Mouse (Mus musculus) CH12.LX (cell line): Measurements from ENCODE around the gene Galnt17. TPM values are rescaled to one million over a fixed set of nuclear protein-coding genes. Genes with fewer than 3 reads are reported as not detected.

ENCODE experiments used
- DNase-seq: peaks from one replicate; pipeline ENCODE4 v3.0.0-alpha.2; 2013; ENCODE audit errors: extremely low read depth
- H3K27ac ChIP-seq: 2 replicates; pipeline ENCODE4 v1.5.1; 2012; ENCODE audit warnings: low read depth, mild to moderate bottlenecking, control low read depth, moderate library complexity; ENCODE audit not compliant: insufficient read depth
- H3K27me3 ChIP-seq: replicated peaks from 2 replicates; pipeline ENCODE3; 2012; ENCODE audit warnings: inconsistent platforms
- H3K36me3 ChIP-seq, 2 experiments: replicated peaks in 1 of 2; 2 replicates each; pipeline versions ENCODE3 to v1.6.1; 2012; ENCODE audit warnings: inconsistent platforms in 1 of 2, low read length in 1 of 2, mild to moderate bottlenecking in 1 of 2, mixed read lengths in 1 of 2, moderate library complexity in 1 of 2; ENCODE audit not compliant: control insufficient read depth in 1 of 2, insufficient read depth in 1 of 2
- H3K4me1 ChIP-seq, 2 experiments: 2 replicates each; pipeline ENCODE4 v1.6.1; 2012; ENCODE audit warnings: inconsistent platforms in 1 of 2, moderate library complexity in 1 of 2; ENCODE audit not compliant: insufficient read depth in 2 of 2, control insufficient read depth in 1 of 2
- H3K4me2 ChIP-seq: 2 replicates; pipeline ENCODE4 v1.6.1; 2012; ENCODE audit warnings: low read depth, mild to moderate bottlenecking, control low read depth; ENCODE audit not compliant: poor library complexity, insufficient read depth, severe bottlenecking
- H3K4me3 ChIP-seq, 3 experiments: fragments of 150-350 bp in 1 of 3; sonication (generic) in 1 of 3; replicated peaks in 1 of 3; 2 replicates each; pipeline versions ENCODE3 to v1.5.1; 2011 to 2012; ENCODE audit warnings: low read depth in 2 of 3, low read length in 2 of 3, mild to moderate bottlenecking in 2 of 3, moderate library complexity in 2 of 3, control low read depth in 1 of 3, improper control_type of control experiment in 1 of 3, inconsistent platforms in 1 of 3, mixed read lengths in 1 of 3; ENCODE audit not compliant: poor library complexity in 1 of 3
- H3K79me2 ChIP-seq: replicated peaks from 2 replicates; pipeline ENCODE4 v1.6.1; 2012; ENCODE audit warnings: mild to moderate bottlenecking, moderate library complexity; ENCODE audit not compliant: control insufficient read depth, poor library complexity, insufficient read depth, severe bottlenecking; ENCODE audit errors: extremely low read depth
- H3K9ac ChIP-seq: 2 replicates; pipeline ENCODE4 v1.6.1; 2012; ENCODE audit warnings: low read depth, mild to moderate bottlenecking, control low read depth, moderate library complexity; ENCODE audit not compliant: insufficient read depth
- H3K9me3 ChIP-seq: replicated peaks from 2 replicates; pipeline ENCODE3; 2012; ENCODE audit warnings: low read length, inconsistent platforms, mixed read lengths
- CHD1 ChIP-seq: IDR thresholded peaks from 2 replicates; pipeline ENCODE4 v1.6.1; 2012; ENCODE audit warnings: low read depth, low read length, improper control_type of control experiment, inconsistent platforms
- CHD2 ChIP-seq: IDR thresholded peaks from 2 replicates; pipeline ENCODE4 v1.6.1; 2011; ENCODE audit warnings: low read length, improper control_type of control experiment
- CTCF ChIP-seq, 2 experiments: IDR thresholded peaks in 1 of 2; conservative IDR thresholded peaks in 1 of 2; 2 replicates each; pipeline ENCODE4 v1.5.1; 2011 to 2012; ENCODE audit warnings: low read depth in 2 of 2, low read length in 2 of 2, improper control_type of control experiment in 1 of 2, inconsistent platforms in 1 of 2, mild to moderate bottlenecking in 1 of 2, moderate library complexity in 1 of 2
- E2F4 ChIP-seq: IDR thresholded peaks from 2 replicates; pipeline ENCODE4 v1.6.1; 2011; ENCODE audit warnings: low read depth, low read length, improper control_type of control experiment; ENCODE audit not compliant: insufficient replicate concordance
- ELF1 ChIP-seq: IDR thresholded peaks from 2 replicates; pipeline ENCODE4 v1.6.1; 2014; ENCODE audit warnings: low read depth, mild to moderate bottlenecking, inconsistent platforms, low read length, improper control_type of control experiment
- EP300 ChIP-seq: IDR thresholded peaks from 2 replicates; pipeline ENCODE4 v1.6.1; 2011; ENCODE audit warnings: low read length, improper control_type of control experiment
- GABPA ChIP-seq: IDR thresholded peaks from 2 replicates; pipeline ENCODE4 v1.6.1; 2012; ENCODE audit warnings: low read depth, low read length, improper control_type of control experiment, inconsistent platforms; ENCODE audit not compliant: insufficient replicate concordance
- HCFC1 ChIP-seq: IDR thresholded peaks from 2 replicates; pipeline ENCODE4 v1.6.1; 2012; ENCODE audit warnings: low read depth, mild to moderate bottlenecking, inconsistent platforms, low read length, improper control_type of control experiment
- JUND ChIP-seq: conservative IDR thresholded peaks from 2 replicates; pipeline ENCODE4 v1.6.1; 2011; ENCODE audit warnings: low read depth, low read length, improper control_type of control experiment
- MAZ ChIP-seq: IDR thresholded peaks from 2 replicates; pipeline ENCODE4 v1.6.1; 2012; ENCODE audit warnings: low read depth, mild to moderate bottlenecking, inconsistent platforms, low read length, improper control_type of control experiment, moderate library complexity
- MXI1 ChIP-seq: IDR thresholded peaks from 2 replicates; pipeline ENCODE4 v1.6.1; 2011; ENCODE audit warnings: mild to moderate bottlenecking, low read depth, low read length, improper control_type of control experiment
- MYC ChIP-seq: IDR thresholded peaks from 2 replicates; pipeline ENCODE4 v1.6.1; 2011; ENCODE audit warnings: low read depth, mild to moderate bottlenecking, improper control_type of control experiment, low read length
- NELFE ChIP-seq: IDR thresholded peaks from 2 replicates; pipeline ENCODE4 v1.6.1; 2011; ENCODE audit warnings: low read depth, low read length, improper control_type of control experiment
- NRF1 ChIP-seq: IDR thresholded peaks from 2 replicates; pipeline ENCODE4 v1.6.1; 2014; ENCODE audit warnings: low read depth, mild to moderate bottlenecking, inconsistent platforms, low read length, improper control_type of control experiment, moderate library complexity
- POLR2A ChIP-seq: IDR thresholded peaks from 2 replicates; pipeline ENCODE4 v1.6.1; 2011; ENCODE audit warnings: low read depth, mild to moderate bottlenecking, improper control_type of control experiment, low read length
- RAD21 ChIP-seq: IDR thresholded peaks from 2 replicates; pipeline ENCODE4 v1.6.1; 2011; ENCODE audit warnings: low read depth, mild to moderate bottlenecking, low read length, improper control_type of control experiment, moderate library complexity
- RCOR1 ChIP-seq: conservative IDR thresholded peaks from 2 replicates; pipeline ENCODE4 v1.6.1; 2012; ENCODE audit warnings: low read depth, mild to moderate bottlenecking, inconsistent platforms, low read length, improper control_type of control experiment
- SIN3A ChIP-seq: IDR thresholded peaks from 2 replicates; pipeline ENCODE4 v1.6.1; 2012; ENCODE audit warnings: low read length, improper control_type of control experiment, inconsistent platforms
- SMC3 ChIP-seq: IDR thresholded peaks from 2 replicates; pipeline ENCODE4 v1.6.1; 2011; ENCODE audit warnings: low read depth, low read length, improper control_type of control experiment
- TBP ChIP-seq: conservative IDR thresholded peaks from 2 replicates; pipeline ENCODE4 v1.6.1; 2011; ENCODE audit warnings: low read depth, low read length, improper control_type of control experiment
- TCF12 ChIP-seq: IDR thresholded peaks from 2 replicates; pipeline ENCODE4 v1.6.1; 2014; ENCODE audit warnings: low read depth, mild to moderate bottlenecking, inconsistent platforms, low read length, improper control_type of control experiment
- UBTF ChIP-seq: IDR thresholded peaks from 2 replicates; pipeline ENCODE4 v1.6.1; 2012; ENCODE audit warnings: low read depth, mild to moderate bottlenecking, inconsistent platforms, low read length, improper control_type of control experiment, moderate library complexity
- USF1 ChIP-seq: IDR thresholded peaks from 2 replicates; pipeline ENCODE4 v1.6.1; 2014; ENCODE audit warnings: low read depth, mild to moderate bottlenecking, inconsistent platforms, low read length, improper control_type of control experiment
- ZC3H11A ChIP-seq: IDR thresholded peaks from 2 replicates; pipeline ENCODE4 v1.6.1; 2012; ENCODE audit warnings: low read depth, mild to moderate bottlenecking, inconsistent platforms, low read length, improper control_type of control experiment
- ZNF384 ChIP-seq: IDR thresholded peaks from 2 replicates; pipeline ENCODE4 v1.6.1; 2012; ENCODE audit warnings: low read depth, low read length, improper control_type of control experiment, inconsistent platforms
- dilution Hi-C: fragments of 300-500 bp; cut with MboI; formaldehyde crosslinking; loops from 2 replicates; pipeline ENCODE4 v1.14.3; 2020; ENCODE audit warnings: low sequenced_read_pairs; ENCODE audit not compliant: extremely low pct_unique_long_range_greater_than_20kb, extremely low pct_ligation_motif_present
- in situ Hi-C: fragments of 300-500 bp; cut with MboI; formaldehyde crosslinking; loops from 3 replicates; pipeline ENCODE4 v1.14.3; 2019; ENCODE audit warnings: low sequenced_read_pairs, low pct_ligation_motif_present, low pct_unique_long_range_greater_than_20kb, mixed read lengths
- polyA plus RNA-seq: library from polyadenylated mRNA; unstranded; fragments of >175 nt; gene quantifications from 2 replicates; pipeline ENCODE4 v1.2.1, GENCODE M21; 2012; ENCODE audit warnings: low read depth; ENCODE audit not compliant: insufficient read length
- total RNA-seq, 2 experiments: library from RNA; depleted of rRNA; stranded (reverse); fragments of 300-350 nt in 1 of 2; fragments of >200 nt in 1 of 2; gene quantifications; 2 replicates each; pipeline ENCODE4 v1.2.3; 2012 to 2014

Galnt17 gene
- total and polyA plus RNA-seq, 3 experiments: 0.09 TPM; not detected in 2

DNA sequence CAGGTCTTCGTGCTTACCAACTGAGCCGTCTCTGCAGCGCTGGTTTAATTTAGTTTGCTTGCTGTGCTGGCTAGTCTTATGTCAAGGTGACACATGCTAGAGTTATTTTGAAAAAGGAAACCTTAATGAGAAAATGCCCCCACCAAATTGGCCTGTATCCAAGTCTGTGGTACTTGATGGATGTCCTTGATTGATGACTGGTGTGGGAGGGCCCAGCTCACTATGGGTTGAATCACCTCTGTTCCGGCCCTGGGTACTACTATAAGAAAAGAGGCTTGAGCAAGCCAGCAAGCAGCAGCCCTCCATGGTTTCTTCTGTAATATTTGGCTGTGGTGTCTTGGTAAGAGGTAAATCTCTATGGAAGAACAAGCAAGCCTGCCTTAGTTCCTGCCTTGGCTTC lies 165.7 kb downstream of the Galnt17 start:
- no peak overlapping the region for H3K9ac ChIP-seq
- peaks cover 81% of the 10 kb centered on the region for H3K9me3 ChIP-seq
- TF ChIP-seq RAD21 (no peak), POLR2A (no peak), UBTF (no peak), E2F4 (no peak), GABPA (no peak), CHD2 (no peak), TBP (no peak), ELF1 (no peak), USF1 (no peak), JUND (no peak), MYC (no peak), EP300 (no peak)
- DNase-seq: no peak
- in situ Hi-C loops (no loop called here), dilution Hi-C loops (no loop called here)
- H3K4me2 ChIP-seq: no peak overlapping the region
- H3K4me3 ChIP-seq: no peak overlapping the region
- no peaks in the 10 kb centered on the region for H3K79me2 ChIP-seq
- H3K27ac ChIP-seq: no peak overlapping the region
- no peaks in the 10 kb centered on the region for H3K36me3 ChIP-seq
- H3K4me1 ChIP-seq: no peaks in the 10 kb centered on the region
- H3K27me3 ChIP-seq: no peaks in the 10 kb centered on the region

- Histone ChIP-seq H3K9me3 (peaks cover 72% of the 10 kb centered on the region), H3K9ac (no peak overlapping the region), H3K4me1 (no peaks in the 10 kb centered on the region), H3K79me2 (no peaks in the 10 kb centered on the region)
- TF ChIP-seq ZNF384 (no peak), MXI1 (no peak), CHD2 (no peak), MAZ (no peak), UBTF (no peak), GABPA (no peak), SMC3 (no peak), CTCF (conservative IDR thresholded peaks at IDR 0.05 in 1 of 2, IDR thresholded peaks at IDR 0.05 in 1 of 2; ENCODE audit: low read depth in 2 of 2, low read length in 2 of 2) (no peak), TBP (no peak), TCF12 (no peak), SIN3A (no peak), HCFC1 (no peak), MYC (no peak), NELFE (no peak), ZC3H11A (no peak), NRF1 (no peak), CHD1 (no peak), RCOR1 (no peak)
- TF ChIP-seq, all 38 proteins: peak for 0
- Histone ChIP-seq H3K4me2 (no peak overlapping the region), H3K27ac (no peak overlapping the region), H3K4me3 (no peak overlapping the region), H3K27me3 (no peaks in the 10 kb centered on the region), H3K36me3 (no peaks in the 10 kb centered on the region)
- dilution Hi-C loops: no loop called here
- DNase-seq: no peak
- in situ Hi-C loops: no loop called here
These were observed 173.5 kb downstream of the Galnt17 start for GRCm38 (mm10) chr5:131134809-131135208.
